Mouse (Mus musculus) R1 (cell line): ENCODE data around the gene Npas2.

ENCODE experiments used
- DNase-seq: peaks from one replicate; pipeline ENCODE4 v3.0.0-alpha.2; 2018; ENCODE audit warnings: low read depth, low spot score

Npas2 gene

GRCm38 (mm10) chr1:39410085-39410821 is 216.7 kb downstream of the Npas2 start:
- DNase-seq: no peak
